Mouse (Mus musculus) neutrophil, adult 83 days (primary cell): ENCODE data around the gene Dcst2. TPM values are rescaled to one million over a fixed set of nuclear protein-coding genes. Genes with fewer than 3 reads are reported as not detected.

Source experiments
- total RNA-seq, 2 experiments: library from RNA; stranded (reverse); gene quantifications; one replicate each; pipeline ENCODE4 v1.2.4; 2023

Gene Dcst2
- under 1 TPM in 1 of 2 experiments, not detected in 1; 0.15 TPM for total RNA-seq

GRCm38 (mm10) chr3:89361675-89362074 lies at the start of gene Dcst2:
Gene Dcst2 (plus strand): TSS chr3:89361975.

DNA sequence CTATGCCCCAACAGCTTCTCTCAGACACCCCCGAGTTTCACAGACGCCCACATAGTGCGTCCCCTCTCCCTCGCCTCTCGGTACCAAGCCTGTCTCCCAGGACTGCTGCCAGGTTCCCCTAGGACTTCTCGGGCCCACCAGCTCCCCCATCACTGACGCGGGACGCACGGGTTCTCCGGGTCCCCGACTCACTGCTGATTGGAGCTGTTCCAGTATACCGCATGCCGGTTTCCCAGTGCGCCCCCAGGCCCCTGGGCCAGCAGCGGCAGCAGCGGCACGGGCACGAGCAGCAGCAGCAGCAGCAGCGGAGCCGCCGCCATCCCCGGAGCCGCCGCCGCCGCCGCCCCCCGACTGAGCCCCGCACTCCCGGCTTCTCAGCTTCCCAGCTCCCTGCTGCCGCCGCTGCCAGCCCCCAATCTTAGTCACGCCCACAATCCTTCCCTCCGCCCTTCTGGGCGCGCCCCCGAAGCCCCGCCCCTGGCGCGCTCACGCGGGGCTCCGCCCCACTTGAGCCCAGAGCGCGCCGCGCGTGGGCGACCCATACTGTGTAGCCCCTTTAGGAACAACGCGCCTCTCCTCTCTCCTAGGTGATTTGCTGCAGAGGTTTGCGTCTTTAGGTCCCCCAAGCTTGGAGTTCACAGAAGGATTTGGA lies 39.1 kb upstream of the Dcst2 start, which contains the start of gene Efna3:
Efna3 (minus strand) TSS at position 452 of the 652 bp plus-strand sequence.

DNA sequence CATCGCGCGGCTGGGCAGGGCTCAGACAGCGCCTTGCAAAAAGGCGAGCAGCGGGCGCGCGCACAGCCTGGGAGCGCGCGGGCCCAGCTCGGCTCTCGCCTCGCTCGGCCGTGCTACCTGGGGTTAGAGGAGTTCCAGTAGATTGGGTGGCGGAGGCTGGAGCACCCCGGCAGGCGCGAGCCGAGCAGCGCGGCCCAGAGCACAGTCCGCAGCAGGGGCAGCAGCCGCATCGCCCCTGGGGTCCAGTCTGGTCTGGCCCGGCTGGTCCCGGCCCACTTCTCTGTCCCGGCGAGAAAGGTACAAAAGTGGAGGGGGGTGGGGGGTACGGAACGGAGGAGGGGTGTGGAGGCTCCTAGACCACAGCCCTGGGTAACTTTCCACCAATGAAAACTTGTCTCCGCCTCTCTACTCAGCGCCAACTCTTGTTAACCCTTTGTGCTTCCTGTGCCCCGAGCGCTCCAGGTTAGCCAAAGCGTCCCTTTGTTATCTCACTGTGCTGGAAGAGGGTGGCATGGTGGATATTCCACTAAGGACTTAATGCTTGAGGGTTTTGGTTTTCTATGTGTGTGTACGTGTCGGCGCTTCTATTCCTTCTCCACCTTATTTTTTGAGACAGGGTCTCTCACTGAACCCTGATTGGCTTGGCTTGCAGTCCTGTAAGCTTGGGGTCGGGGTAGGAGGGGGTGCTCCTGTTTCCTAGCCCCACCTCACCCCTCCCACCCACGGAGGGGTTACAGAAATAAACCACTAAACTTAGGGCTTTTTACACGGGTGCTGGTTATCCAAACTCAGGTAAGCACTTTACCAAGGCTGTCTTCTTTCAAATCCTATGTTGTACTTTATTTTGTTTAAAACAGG lies 23.8 kb upstream of the Dcst2 start, which contains the start of gene Efna4:
Efna4 (minus strand) TSS at position 308 of the 858 bp plus-strand sequence.

DNA sequence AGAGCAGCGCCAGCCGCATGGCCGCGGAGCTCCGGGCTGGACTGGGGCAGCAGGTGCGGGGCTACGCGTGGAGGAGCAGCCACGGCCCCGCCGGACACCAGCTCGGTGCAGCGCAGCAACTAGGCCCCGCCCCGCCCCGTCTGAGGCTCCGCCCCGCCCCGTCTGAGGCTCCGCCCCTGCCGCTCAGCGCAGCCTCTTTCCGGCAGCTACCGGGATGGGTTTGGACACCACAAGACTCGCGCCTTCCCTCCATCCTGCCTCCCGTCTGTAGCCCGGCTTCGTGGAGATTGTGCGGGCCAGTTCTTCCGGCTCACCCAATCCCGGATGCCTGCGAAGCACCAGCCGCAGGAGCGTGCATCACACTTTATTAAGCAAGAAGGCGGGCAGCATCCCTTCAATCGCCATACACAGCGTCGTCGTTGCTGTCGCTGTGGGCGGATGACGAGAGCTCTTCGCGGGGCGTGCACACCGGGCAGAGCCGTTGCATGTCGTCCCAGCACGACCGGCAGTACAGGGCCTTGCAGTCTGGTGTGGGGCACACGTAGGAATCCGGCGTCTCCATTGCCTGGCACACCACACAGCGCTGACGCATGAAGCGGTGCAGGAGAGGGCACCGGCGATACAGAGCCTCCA lies 11.8 kb upstream of the Dcst2 start, which contains the start of gene Adam15:
Adam15 (minus strand) TSS at position 128 of the 633 bp plus-strand sequence.

GRCm38 (mm10) chr3:89365153-89365485 lies 3.3 kb downstream of the Dcst2 start, which contains the start of gene Dcst1:
Gene Dcst1 (minus strand): TSS chr3:89365253.

DNA sequence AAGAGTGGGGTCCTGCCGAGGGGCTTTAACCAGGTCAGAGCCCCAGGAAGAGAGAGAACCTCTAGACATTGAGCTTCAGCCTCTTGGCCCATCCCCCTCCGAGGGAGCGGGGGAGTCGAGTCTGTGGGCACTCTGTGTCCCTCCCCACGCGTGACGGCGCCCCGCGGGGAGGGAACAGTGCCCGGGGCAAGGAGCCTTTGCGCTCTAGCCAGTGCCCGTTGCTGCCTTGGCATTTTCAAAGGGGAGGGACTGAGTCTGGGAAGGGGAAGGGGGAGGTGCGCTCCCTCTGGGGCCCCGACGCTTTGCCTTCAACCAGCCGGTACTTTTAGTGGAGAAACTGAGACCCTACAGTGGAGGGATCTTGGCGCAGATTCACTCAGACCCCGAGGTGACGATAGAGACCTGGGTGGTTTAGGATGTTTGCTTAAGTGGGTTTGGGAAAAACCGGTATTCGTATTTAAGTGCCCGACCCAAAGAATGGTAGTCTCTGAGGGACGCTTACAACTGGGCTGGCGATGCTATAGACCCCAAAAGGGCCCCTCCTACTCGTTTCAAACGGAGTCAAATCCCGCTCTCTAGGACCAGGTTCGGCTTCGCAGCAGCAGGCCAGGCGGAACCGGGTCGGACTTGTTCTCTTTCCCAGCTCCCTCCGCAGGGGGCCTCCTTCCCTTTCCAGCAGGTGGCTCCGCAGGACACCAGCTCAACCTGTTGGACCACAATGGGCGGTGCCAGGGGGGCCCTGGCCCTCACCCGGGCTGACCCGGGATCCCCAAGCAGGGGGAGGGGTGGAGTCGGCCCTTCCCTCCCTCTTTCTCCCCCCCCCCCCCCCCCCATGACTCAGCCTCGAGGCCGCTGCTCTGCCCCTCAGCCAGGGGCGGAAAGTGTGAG lies 32.5 kb downstream of the Dcst2 start, which contains the start of gene Zbtb7b:
Zbtb7b (minus strand) TSS at position 771 of the 888 bp plus-strand sequence.

DNA sequence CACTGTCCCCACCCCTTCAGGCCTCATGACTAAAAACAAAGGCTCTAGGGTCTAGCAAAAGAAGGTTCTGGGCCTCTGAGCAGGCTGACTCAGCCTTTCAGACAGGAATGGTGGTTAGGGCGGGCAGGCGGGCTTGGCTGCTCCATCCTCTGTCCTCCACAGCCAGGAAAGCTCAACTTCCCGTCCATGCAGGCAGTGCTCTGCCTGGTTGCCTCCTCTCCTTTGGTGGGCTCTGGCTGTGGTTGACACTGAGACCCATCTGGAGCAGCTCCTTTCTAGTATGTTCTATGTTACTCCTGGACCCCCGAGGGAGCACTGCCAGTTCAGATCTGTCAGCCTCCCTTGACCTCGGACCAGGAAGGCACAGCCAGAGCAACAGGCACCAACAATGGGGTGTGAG lies 40.9 kb downstream of the Dcst2 start, which contains the start of gene Lenep:
Lenep (minus strand) TSS at position 101 of the 400 bp plus-strand sequence.

DNA sequence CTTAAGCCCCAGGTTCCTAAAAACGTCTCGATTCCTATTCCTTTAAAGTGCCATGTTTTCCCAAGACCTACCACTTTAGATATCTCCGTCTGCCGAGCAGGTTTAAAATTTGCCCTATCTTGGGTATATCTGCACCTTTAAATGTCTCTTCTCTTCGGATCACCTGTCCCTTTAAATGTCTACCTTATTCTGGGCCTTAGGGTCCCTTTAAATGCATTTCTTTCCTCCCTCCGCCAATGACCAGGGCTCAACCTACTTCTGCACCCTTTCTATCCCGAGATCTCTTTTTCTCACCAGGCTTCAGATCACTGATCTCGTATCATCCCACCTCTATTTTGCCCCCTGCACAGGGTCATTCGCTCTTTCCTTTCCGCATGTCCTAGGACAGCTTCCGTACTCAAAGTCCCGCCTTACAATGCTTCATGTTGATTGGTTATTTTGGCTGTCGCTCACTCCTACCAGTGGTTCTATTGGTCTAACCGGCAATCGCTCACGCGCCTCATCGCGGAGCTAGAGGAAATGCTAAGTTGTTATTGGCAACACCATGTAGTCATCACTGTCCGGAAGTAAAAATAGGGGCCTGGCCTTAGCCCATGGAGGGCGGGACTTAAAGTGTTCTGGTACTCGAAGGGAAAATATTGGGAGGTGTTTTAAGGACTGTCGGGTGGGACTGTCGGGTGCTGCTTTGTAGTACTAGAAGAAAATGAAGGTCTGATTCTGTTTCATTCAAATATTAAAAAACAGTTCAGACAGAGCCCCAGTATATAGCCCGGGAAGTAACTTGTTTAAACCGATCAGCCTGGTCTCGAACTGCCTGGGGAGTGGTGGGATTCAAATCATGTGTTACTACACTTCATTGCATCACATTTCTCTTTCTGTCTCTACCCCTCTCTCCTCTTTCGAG lies 50.0 kb downstream of the Dcst2 start, which contains the start of gene Flad1:
Flad1 (minus strand) TSS at position 381 of the 904 bp plus-strand sequence.

GRCm38 (mm10) chr3:89418170-89418860 lies 56.5 kb downstream of the Dcst2 start, which contains the start of the genes Cks1b and Shc1:
Gene Cks1b (minus strand): TSS chr3:89418383.
Gene Shc1 (plus strand): TSS chr3:89418443.

Other genes starting within 250 kb of the Dcst2 start
- gene Pklr, start 225.8 kb upstream of the Dcst2 start, total RNA-seq = 10 to 100 TPM; 14.9 to 33.6 TPM
- gene Hcn3, start 201.8 kb upstream of the Dcst2 start, total RNA-seq = not detected
- gene Clk2, start 197.2 kb upstream of the Dcst2 start, total RNA-seq = 10 to 100 TPM; 52.8 to 53.7 TPM
- gene Scamp3, start 184.5 kb upstream of the Dcst2 start, total RNA-seq = 10 to 100 TPM; 45.9 to 51.1 TPM
- gene Fam189b, start 178.8 kb upstream of the Dcst2 start, total RNA-seq = 1 to 10 TPM; 4.8 to 7.0 TPM
- 10 to 100 TPM; 59.9 to 64.3 TPM for gene Gba, start 159.0 kb upstream of the Dcst2 start, total RNA-seq
- gene Thbs3, start 146.8 kb upstream of the Dcst2 start, total RNA-seq = 1 to 10 TPM in 1 of 2 experiments, under 1 TPM in 1; 0.68 to 1.4 TPM
- gene Mtx1, start 134.9 kb upstream of the Dcst2 start, total RNA-seq = 10 to 100 TPM; 44.5 to 57.2 TPM
- not detected for gene Muc1, start 132.9 kb upstream of the Dcst2 start, total RNA-seq
- 10 to 100 TPM; 68.3 to 70.2 TPM for gene Krtcap2, start 116.0 kb upstream of the Dcst2 start, total RNA-seq
- gene Trim46, start 115.7 kb upstream of the Dcst2 start, total RNA-seq = under 1 TPM; 0.44 to 0.61 TPM
- 10 to 100 TPM; 42.5 to 56.9 TPM for gene Dpm3, start 102.6 kb upstream of the Dcst2 start, total RNA-seq
- gene Slc50a1, start 91.4 kb upstream of the Dcst2 start, total RNA-seq = 10 to 100 TPM; 24.1 to 29.6 TPM
- not detected for gene Efna1, start 80.8 kb upstream of the Dcst2 start, total RNA-seq
- not detected for gene Efna3, start 39.0 kb upstream of the Dcst2 start, total RNA-seq
- not detected for gene Efna4, start 23.9 kb upstream of the Dcst2 start, total RNA-seq
- gene Adam15, start 12.0 kb upstream of the Dcst2 start, total RNA-seq = 100 to 1,000 TPM; 119 to 125 TPM
- gene Dcst1, start 3.3 kb downstream of the Dcst2 start, total RNA-seq = not detected
- gene Zbtb7b, start 32.8 kb downstream of the Dcst2 start, total RNA-seq = 100 to 1,000 TPM; 136 to 149 TPM
- not detected for gene Lenep, start 40.8 kb downstream of the Dcst2 start, total RNA-seq
- 10 to 100 TPM; 13.8 to 17.9 TPM for gene Flad1, start 49.9 kb downstream of the Dcst2 start, total RNA-seq
- 10 to 100 TPM; 45.4 to 57.0 TPM for gene Cks1b, start 56.4 kb downstream of the Dcst2 start, total RNA-seq
- 100 to 1,000 TPM; 114 to 119 TPM for gene Shc1, start 56.5 kb downstream of the Dcst2 start, total RNA-seq
- 10 to 100 TPM; 36.1 to 46.3 TPM for gene Pygo2, start 68.2 kb downstream of the Dcst2 start, total RNA-seq
- gene Pbxip1, start 74.7 kb downstream of the Dcst2 start, total RNA-seq = 100 to 1,000 TPM; 136 to 147 TPM
- gene Pmvk, start 92.6 kb downstream of the Dcst2 start, total RNA-seq = 1 to 10 TPM; 9.1 to 9.9 TPM
- gene Kcnn3, start 158.2 kb downstream of the Dcst2 start, total RNA-seq = under 1 TPM; 0.13 to 0.26 TPM